22 mouse cellular contexts compared by ENCODE assay signal in genomic region chr16:33933411-33933810, GRCm38 (mm10). TPM values are rescaled to one million over a fixed set of nuclear protein-coding genes. Genes with fewer than 3 reads are reported as not detected.
DNase-seq lines count a peak whose midpoint lies in the region; ATAC-seq lines count a peak whose summit lies in the region.
"Had no signal": no experiment of that assay in that cellular context is flagged by ENCODE, and none has a peak within 500 bp of the region (broad histone marks: within the 10 kb centered on the region; RNA-seq: fewer than 3 reads in every experiment).

No protein-coding gene starts in this region.

- ATAC-seq in heart, embryonic 13.5 days (ENCODE audit: extremely low read depth, insufficient number of reproducible peaks, low FRiP score, low TSS enrichment) = no peak
- ATAC-seq in stomach, embryonic 16.5 days (ENCODE audit: insufficient read depth, low FRiP score) = peak; percentile 15; the same call in 1 of the 2 replicates
- ATAC-seq in megakaryocyte progenitor cell, adult 5-6 weeks (replicated peaks; ENCODE audit: poor library complexity) = no peak
- ATAC-seq: forebrain, embryonic 14.5 days; hindbrain, postnatal 0 days; lung, postnatal 0 days had no signal

- no peak overlapping the region for H3K4me2 ChIP-seq in heart, embryonic 13.5 days
- no peak overlapping the region for H3K4me2 ChIP-seq in stomach, embryonic 16.5 days (ENCODE audit: low read depth, low read length)

- intact Hi-C loops in heart, postnatal 10 days (cut with DNase I) = loop anchor here (2.0 kb wide), 1 partner anchor 17 kb away; no protein-coding TSS in a partner anchor

- peaks cover 92% of the 10 kb centered on the region for H3K4me1 ChIP-seq in heart, embryonic 13.5 days
- H3K4me1 ChIP-seq in limb, embryonic 10.5 days = peaks cover 30% of the 10 kb centered on the region
- peaks cover 54% of the 10 kb centered on the region for H3K4me1 ChIP-seq in stomach, embryonic 16.5 days (ENCODE audit: control insufficient read depth, insufficient read depth, low read length)

- H3K4me3 ChIP-seq in heart, embryonic 13.5 days = no peak overlapping the region
- H3K4me3 ChIP-seq in limb, embryonic 10.5 days = no peak overlapping the region
- no peak overlapping the region for H3K4me3 ChIP-seq in stomach, embryonic 16.5 days (replicated peaks; ENCODE audit: low read length)
- H3K4me3 ChIP-seq: hindbrain, embryonic 10.5 days; layer of hippocampus, adult 2 months; midbrain, embryonic 10.5 days had no signal

- H3K9ac ChIP-seq in heart, embryonic 13.5 days = no peak overlapping the region
- H3K9ac ChIP-seq in stomach, embryonic 16.5 days (ENCODE audit: low read length) = no peak overlapping the region
- H3K9ac ChIP-seq: liver, embryonic 14.5 days had no signal

- no peaks in the 10 kb centered on the region for H3K27me3 ChIP-seq in heart, embryonic 13.5 days (replicated peaks)
- no peaks in the 10 kb centered on the region for H3K27me3 ChIP-seq in limb, embryonic 10.5 days (ENCODE audit: low read depth, poor library complexity, severe bottlenecking)
- H3K27me3 ChIP-seq in stomach, embryonic 16.5 days (ENCODE audit: control insufficient read depth, insufficient read depth, low read length) = no peaks in the 10 kb centered on the region

- no peak for DNase-seq in heart, postnatal 10 days
- peak; percentile 40 for DNase-seq in lung, postnatal 36 days
- DNase-seq in lung, postnatal 14 days = no peak
- DNase-seq in limb, embryonic 10.5 days (ENCODE audit: low spot score) = no peak
- DNase-seq in layer of hippocampus, adult 8-10 months (ENCODE audit: low spot score in 2 of 2) = no peak
- DNase-seq: adrenal gland, adult 2 months; cerebellum, postnatal 10 days; embryo, embryonic 11 days; gastrocnemius, postnatal 14 days; kidney, adult 11 months; right cerebral cortex, postnatal 4 days; thymus, adult 18-20 months had no signal

- 88% methylated on average over 11 of the region's 11 CpGs for WGBS in heart, embryonic 13.5 days
- WGBS in limb, embryonic 10.5 days = 89% methylated on average over 11 of the region's 11 CpGs
- WGBS in stomach, embryonic 16.5 days = 78% methylated on average over 11 of the region's 11 CpGs

- no peaks in the 10 kb centered on the region for H3K9me3 ChIP-seq in heart, embryonic 13.5 days
- H3K9me3 ChIP-seq in limb, embryonic 10.5 days (replicated peaks) = no peaks in the 10 kb centered on the region
- no peaks in the 10 kb centered on the region for H3K9me3 ChIP-seq in stomach, embryonic 16.5 days (replicated peaks; ENCODE audit: control insufficient read depth, low read length)
- H3K9me3 ChIP-seq: hindbrain, embryonic 10.5 days; midbrain, embryonic 10.5 days had no signal

- 0 out of 2 replicates have a peak overlapping the region, but pooled peaks have one; percentile 78 for H3K27ac ChIP-seq in heart, embryonic 13.5 days (replicated peaks)
- H3K27ac ChIP-seq in limb, embryonic 10.5 days = 0 out of 2 replicates have a peak overlapping the region, but pooled peaks have one; percentile 61
- peak overlapping the region; percentile 75 for H3K27ac ChIP-seq in stomach, embryonic 16.5 days (ENCODE audit: low read length)
- H3K27ac ChIP-seq: hindbrain, embryonic 10.5 days; hindbrain, postnatal 0 days; liver, embryonic 14.5 days; midbrain, embryonic 10.5 days had no signal

- peaks cover 3% of the 10 kb centered on the region for H3K36me3 ChIP-seq in heart, embryonic 13.5 days
- H3K36me3 ChIP-seq in limb, embryonic 10.5 days = peaks cover 48% of the 10 kb centered on the region
- no peaks in the 10 kb centered on the region for H3K36me3 ChIP-seq in stomach, embryonic 16.5 days (ENCODE audit: control insufficient read depth, insufficient read depth, low read length)
- H3K36me3 ChIP-seq: hindbrain, embryonic 10.5 days; midbrain, embryonic 10.5 days had no signal

RNA-seq across cellular contexts. Expression of gene Umps, which starts 33.4 kb away (rescaled TPM):
- 32.9 and 33.4 TPM in 2 replicates for polyA plus RNA-seq in heart, embryonic 13.5 days (2015; fragmentation: Nextera tagmentation; extraction: Ambion mirVana)
- total RNA-seq in heart, postnatal 10 days (2021) = 10 to 100 TPM; 12.0 to 12.1 TPM
- 107 and 119 TPM in 2 replicates for polyA plus RNA-seq in limb, embryonic 10.5 days (2016; fragmentation: Nextera tagmentation; extraction: Ambion mirVana)
- polyA plus RNA-seq in stomach, embryonic 16.5 days (2015; fragmentation: Nextera tagmentation; extraction: Ambion mirVana) = 53.5 and 54.5 TPM in 2 replicates
- 10 to 100 TPM; 14.6 to 20.2 (median 17.3) TPM for total RNA-seq in layer of hippocampus, adult 8-10 months (2022)
- 61.6 and 61.9 TPM in 2 replicates for total RNA-seq in megakaryocyte progenitor cell, adult 5-6 weeks (2015)
- total RNA-seq in megakaryocyte progenitor cell, adult 5-6 weeks (2017) = 111 and 113 TPM in 2 replicates
